Mouse (Mus musculus) midbrain, embryonic 13.5 days (tissue): Measurements from ENCODE around the gene Gm26602. TPM values are rescaled to one million over a fixed set of nuclear protein-coding genes. Genes with fewer than 3 reads are reported as not detected.
A peak's percentile ranks its signal among the peaks of the same experiment; 100 is the strongest.

Experiments used
- ATAC-seq: fragments of 200-750 bp; cut with Nextera tagmentation; 2 replicates; pipeline ENCODE4 v1.8.0; 2017; ENCODE audit warnings: mild to moderate bottlenecking, moderate TSS enrichment, moderate library complexity
- H3K27ac ChIP-seq: fragments of 300-500 bp; sonication (generic); 2 replicates; pipeline ENCODE4 v1.5.1; 2015; ENCODE audit warnings: inconsistent platforms, mild to moderate bottlenecking, moderate library complexity
- H3K27me3 ChIP-seq: fragments of 300-500 bp; sonication (generic); 2 replicates; pipeline ENCODE4 v1.6.1; 2015; ENCODE audit warnings: mild to moderate bottlenecking, inconsistent platforms
- H3K36me3 ChIP-seq: fragments of 300-500 bp; sonication (generic); 2 replicates; pipeline ENCODE4 v1.6.1; 2015; ENCODE audit warnings: mild to moderate bottlenecking, inconsistent platforms
- H3K4me1 ChIP-seq: fragments of 300-500 bp; sonication (generic); replicated peaks from 2 replicates; pipeline ENCODE4 v1.6.1; 2015; ENCODE audit warnings: inconsistent platforms
- H3K4me2 ChIP-seq: fragments of 300-500 bp; sonication (generic); replicated peaks from 2 replicates; pipeline ENCODE4 v1.6.1; 2015; ENCODE audit warnings: moderate library complexity, mild to moderate bottlenecking, inconsistent platforms
- H3K4me3 ChIP-seq: fragments of 300-500 bp; sonication (generic); replicated peaks from 2 replicates; pipeline ENCODE4 v1.5.1; 2015; ENCODE audit warnings: mild to moderate bottlenecking, inconsistent platforms
- H3K9ac ChIP-seq: fragments of 300-500 bp; sonication (generic); replicated peaks from 2 replicates; pipeline ENCODE4 v1.6.1; 2015; ENCODE audit warnings: mild to moderate bottlenecking, inconsistent platforms
- H3K9me3 ChIP-seq: fragments of 300-500 bp; sonication (generic); 2 replicates; pipeline ENCODE4 v1.6.1; 2016; ENCODE audit warnings: mild to moderate bottlenecking, inconsistent platforms
- WGBS: fragments of 180-500 bp; shearing (Covaris S2); methylation state at CpG from one replicate; pipeline ENCODE4 v1.1.7; 2015; 5-methylcytosine and 5-hydroxymethylcytosine counted together
- polyA plus RNA-seq: library from polyadenylated mRNA; unstranded; fragments of >200 nt; fragmentation: Nextera tagmentation; extraction: Ambion mirVana; gene quantifications from 2 replicates; pipeline ENCODE4 v1.2.1, GENCODE M21; 2015

Gene Gm26602
- polyA plus RNA-seq, 1 experiment from 2014 or later, result 34.1 TPM

DNA sequence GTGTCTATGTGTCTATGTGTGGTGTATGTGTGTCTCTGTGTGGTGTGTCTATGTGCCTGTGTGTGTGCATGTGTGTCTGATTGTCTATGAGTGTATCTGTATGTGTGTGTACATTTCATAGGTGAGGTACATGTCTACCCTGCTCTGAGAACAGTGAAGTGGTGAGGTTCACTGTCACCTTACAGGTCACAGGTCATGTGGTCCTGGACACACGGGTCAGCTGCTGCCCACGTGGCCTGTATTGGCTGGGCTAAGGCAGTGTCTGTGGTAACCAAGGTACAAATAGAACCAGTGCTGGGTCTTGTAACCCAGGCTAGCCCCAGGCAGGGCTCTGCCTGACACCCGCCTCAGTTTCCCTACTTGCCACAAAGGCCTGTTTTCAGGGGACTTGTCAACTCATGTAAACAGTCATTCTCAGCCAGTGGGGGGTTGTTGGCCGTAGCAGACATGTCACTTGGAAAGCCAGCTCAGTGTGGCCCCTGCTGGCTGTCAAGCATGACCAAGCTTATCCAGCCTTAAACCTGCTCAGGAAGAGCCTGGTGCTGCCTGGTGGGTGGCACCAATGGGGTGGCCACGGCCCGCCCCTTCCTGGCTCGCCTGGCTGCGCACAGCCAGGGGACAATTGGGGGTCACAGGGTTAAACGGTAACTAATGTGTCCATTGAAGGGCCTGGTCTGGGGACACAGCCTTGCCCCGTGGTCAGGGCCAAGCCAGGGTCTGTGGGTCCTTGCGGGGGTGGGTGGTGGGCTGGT lies 27.3 kb downstream of the Gm26602 start:
- Histone ChIP-seq H3K9ac (0 out of 2 replicates have a peak overlapping the region, but pooled peaks have one; percentile 0), H3K9me3 (no peaks in the 10 kb centered on the region), H3K4me1 (peaks cover 33% of the 10 kb centered on the region), H3K36me3 (peaks cover 51% of the 10 kb centered on the region), H3K4me2 (no peak overlapping the region), H3K27me3 (no peaks in the 10 kb centered on the region), H3K27ac (no peak overlapping the region), H3K4me3 (no peak overlapping the region)
- WGBS, result 45% methylated on average over 11 of the region's 11 CpGs
- ATAC-seq, result no peak

DNA sequence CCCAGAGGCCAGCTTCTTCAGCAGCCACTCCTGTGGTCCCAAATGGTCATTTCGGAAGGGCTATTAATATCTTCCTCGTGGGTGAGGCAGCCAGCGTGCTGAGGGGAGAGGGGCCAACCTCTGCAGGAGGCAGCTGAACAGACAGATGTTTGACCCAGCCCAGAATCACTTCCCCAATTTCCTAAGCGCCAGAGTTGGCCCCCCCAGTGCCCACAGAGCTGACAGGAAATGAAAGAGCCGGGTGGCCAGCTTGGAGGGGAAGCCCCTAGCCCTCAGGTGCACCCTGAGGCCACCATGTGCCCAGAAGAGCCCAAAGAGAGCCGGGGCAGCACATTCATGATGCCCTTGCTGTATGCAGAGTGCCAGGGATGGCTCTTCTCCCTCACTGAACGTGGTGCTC lies 30.1 kb downstream of the Gm26602 start:
- no peak overlapping the region for H3K9ac ChIP-seq
- ATAC-seq, result no peak
- no peak overlapping the region for H3K4me2 ChIP-seq
- 84% methylated on average over 7 of the region's 7 CpGs for WGBS
- H3K27me3 ChIP-seq, result no peaks in the 10 kb centered on the region
- H3K4me1 ChIP-seq, result peaks cover 27% of the 10 kb centered on the region
- no peaks in the 10 kb centered on the region for H3K9me3 ChIP-seq
- peaks cover 34% of the 10 kb centered on the region; the same call in 1 of the 2 replicates for H3K36me3 ChIP-seq
- no peak overlapping the region for H3K27ac ChIP-seq
- H3K4me3 ChIP-seq, result no peak overlapping the region

DNA sequence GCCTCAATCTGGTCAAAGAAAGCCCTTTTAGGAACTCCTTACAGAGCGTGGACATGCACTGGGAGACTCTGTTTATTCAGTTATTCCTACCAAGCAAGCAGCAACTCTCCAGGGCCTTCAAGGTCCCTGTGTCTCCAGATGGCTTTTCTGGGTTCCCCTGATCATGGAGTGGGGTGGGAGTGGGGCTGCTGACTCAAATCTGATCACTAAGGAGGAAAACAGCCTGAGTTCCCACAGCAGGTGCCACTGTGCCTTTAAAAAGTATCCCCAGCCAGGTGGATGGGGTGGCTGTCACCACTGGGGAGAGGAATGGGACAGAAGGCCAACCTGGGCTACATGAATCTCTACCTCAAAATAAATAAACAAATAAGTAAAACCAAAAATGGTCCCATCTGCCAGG lies 32.3 kb downstream of the Gm26602 start:
- H3K27me3 ChIP-seq, result no peaks in the 10 kb centered on the region
- no peak overlapping the region for H3K4me2 ChIP-seq
- H3K4me3 ChIP-seq, result no peak overlapping the region
- H3K4me1 ChIP-seq, result peaks cover 27% of the 10 kb centered on the region
- no peak overlapping the region for H3K27ac ChIP-seq
- no peak for ATAC-seq
- no peaks in the 10 kb centered on the region for H3K9me3 ChIP-seq
- peaks cover 20% of the 10 kb centered on the region; the same call in 1 of the 2 replicates for H3K36me3 ChIP-seq
- 81% methylated on average over 1 of the region's 1 CpGs for WGBS
- H3K9ac ChIP-seq, result no peak overlapping the region

DNA sequence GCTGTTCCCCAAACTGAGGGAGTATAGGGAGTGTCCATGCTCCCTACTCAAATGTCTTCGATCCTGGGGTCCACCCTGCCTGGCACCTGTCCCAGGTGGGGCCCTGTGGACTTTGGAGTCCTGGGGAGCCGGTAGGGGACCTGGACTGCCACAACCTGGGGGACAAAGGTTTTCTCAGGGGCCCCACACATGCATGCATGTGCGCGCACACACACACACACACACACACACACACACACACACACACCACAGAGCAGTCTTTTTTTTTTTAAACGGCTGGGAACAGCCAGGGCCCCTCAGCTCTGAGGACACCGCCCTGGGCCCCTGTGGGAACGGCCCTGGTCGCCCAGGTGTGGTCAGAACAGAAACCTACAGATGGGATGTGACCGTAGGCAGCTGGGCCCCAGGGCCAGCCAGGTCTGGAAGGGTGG lies 32.8 kb downstream of the Gm26602 start:
- Histone ChIP-seq H3K4me2 (no peak overlapping the region), H3K4me3 (no peak overlapping the region), H3K27me3 (no peaks in the 10 kb centered on the region), H3K36me3 (peaks cover 22% of the 10 kb centered on the region; the same call in 1 of the 2 replicates), H3K4me1 (peaks cover 27% of the 10 kb centered on the region), H3K27ac (no peak overlapping the region), H3K9ac (no peak overlapping the region), H3K9me3 (no peaks in the 10 kb centered on the region)
- 91% methylated on average over 9 of the region's 9 CpGs for WGBS
- ATAC-seq, result no peak

DNA sequence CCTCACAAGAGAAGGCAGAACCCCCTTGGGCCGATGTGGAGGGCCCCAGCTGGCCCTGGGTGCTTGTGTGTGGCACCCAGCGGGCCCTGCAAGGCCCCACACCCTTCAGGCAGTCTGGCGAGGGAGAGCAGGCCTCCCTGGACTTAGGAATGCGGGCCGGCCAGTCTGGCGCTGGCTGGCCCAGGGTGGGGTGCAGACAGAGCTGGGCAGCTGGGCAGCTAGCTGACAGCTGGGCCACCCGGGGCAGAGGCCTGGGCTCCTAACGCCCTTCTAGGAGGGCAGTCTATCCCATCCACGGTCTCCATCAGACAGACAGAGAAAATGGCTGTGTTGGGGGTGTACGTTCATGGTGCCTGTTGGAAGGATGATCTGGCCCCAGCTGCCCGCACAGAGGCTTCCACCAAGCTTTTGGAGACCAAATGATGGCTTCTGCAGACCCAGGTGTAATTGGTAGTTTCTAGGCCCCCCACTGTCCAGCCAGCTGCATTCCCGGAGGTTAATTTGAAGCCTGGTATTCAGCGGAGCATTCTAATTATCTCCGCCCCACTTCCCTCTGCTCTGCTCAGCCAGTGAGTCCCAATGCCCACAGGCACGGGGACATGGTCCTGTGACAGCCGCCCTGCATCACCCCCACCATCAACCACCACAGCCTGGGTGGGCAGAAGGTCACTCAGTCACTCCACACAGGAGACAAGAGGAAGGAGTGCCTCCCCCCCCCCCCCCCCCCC lies 35.0 kb downstream of the Gm26602 start:
- Histone ChIP-seq H3K27ac (peak overlapping the region; percentile 61), H3K9me3 (no peaks in the 10 kb centered on the region), H3K36me3 (peaks cover 38% of the 10 kb centered on the region), H3K27me3 (no peaks in the 10 kb centered on the region), H3K4me2 (no peak overlapping the region), H3K4me1 (peaks cover 27% of the 10 kb centered on the region), H3K9ac (peak overlapping the region; percentile 25; the same call in 1 of the 2 replicates), H3K4me3 (no peak overlapping the region)
- peak; percentile 59 for ATAC-seq
- WGBS, result 17% methylated on average over 16 of the region's 16 CpGs

DNA sequence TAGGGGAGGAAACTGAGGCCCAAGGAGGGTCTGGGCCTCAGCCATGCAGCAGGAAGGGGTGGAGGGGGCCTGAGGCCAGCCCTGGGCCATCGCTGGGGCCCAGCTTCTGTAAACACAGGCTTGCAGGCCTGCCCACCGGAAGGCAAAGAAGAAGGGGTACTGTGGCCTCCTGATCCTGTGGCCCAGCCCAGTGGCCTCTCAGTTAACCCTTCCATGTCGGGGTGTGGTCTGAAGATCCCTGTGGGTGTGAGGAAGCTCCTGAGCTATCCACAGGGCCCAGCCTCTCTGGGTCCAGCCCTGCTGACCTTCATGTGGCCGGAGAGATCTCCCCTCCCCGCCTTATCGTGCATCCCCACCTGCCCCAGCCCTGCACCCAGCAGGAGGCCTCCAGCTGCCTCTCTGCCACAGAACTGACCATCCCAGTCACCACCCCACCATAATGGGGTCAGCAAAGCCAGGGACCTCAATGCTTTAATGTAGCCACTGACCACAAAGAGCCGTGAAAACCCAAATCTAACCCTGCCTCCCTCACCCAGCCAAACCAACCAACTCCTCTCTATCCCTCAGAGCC lies 36.2 kb downstream of the Gm26602 start:
- Histone ChIP-seq H3K9ac (no peak overlapping the region; the same call in 1 of the 2 replicates), H3K36me3 (peaks cover 42% of the 10 kb centered on the region), H3K27ac (no peak overlapping the region), H3K9me3 (no peaks in the 10 kb centered on the region), H3K4me3 (no peak overlapping the region), H3K4me2 (no peak overlapping the region), H3K4me1 (peaks cover 27% of the 10 kb centered on the region), H3K27me3 (no peaks in the 10 kb centered on the region)
- ATAC-seq, result no peak
- 21% methylated on average over 7 of the region's 7 CpGs for WGBS

DNA sequence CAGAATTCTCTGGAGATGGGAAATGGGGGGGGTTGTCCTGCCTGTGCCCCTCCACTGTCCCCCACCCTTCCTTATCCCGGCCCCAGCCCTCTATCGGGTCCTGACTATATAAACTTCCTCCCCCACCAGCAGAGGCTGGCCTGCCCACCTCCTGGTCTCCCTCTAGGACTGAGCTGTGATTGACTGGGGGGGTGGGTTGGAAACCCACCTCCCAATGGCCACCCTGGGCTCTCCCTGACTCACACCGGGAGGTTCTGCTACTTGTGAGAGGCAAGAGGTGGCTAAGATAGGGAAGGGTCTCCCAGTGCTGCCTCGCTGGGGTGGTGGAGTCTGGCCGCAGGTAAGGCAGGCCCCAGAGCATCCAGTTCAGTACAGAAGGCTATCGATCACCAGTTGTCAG lies 36.8 kb downstream of the Gm26602 start:
- Histone ChIP-seq H3K4me1 (peaks cover 27% of the 10 kb centered on the region), H3K27ac (no peak overlapping the region), H3K36me3 (peaks cover 41% of the 10 kb centered on the region), H3K9ac (0 out of 2 replicates have a peak overlapping the region, but pooled peaks have one; percentile 14), H3K9me3 (no peaks in the 10 kb centered on the region), H3K4me2 (no peak overlapping the region), H3K4me3 (no peak overlapping the region), H3K27me3 (no peaks in the 10 kb centered on the region)
- ATAC-seq, result no peak
- WGBS, result 89% methylated on average over 6 of the region's 6 CpGs

DNA sequence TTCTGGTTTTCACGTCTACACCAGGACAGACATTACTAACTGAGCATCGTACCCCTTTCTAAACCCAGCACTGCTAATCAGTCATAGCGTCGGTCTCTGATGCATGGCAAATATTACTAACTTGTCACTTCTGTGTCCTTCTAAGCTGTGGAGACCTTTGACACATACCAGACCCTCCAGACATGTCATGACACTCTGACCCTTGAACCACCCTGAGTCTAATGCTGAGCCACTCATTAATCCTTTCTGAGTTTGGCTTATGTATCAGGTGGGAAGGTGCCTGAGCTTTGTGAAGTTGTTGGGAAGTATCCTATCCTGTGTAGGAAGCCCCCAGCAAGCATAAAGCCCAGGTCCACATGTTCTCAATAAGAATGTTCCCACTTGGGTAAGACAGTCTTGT lies 39.2 kb downstream of the Gm26602 start:
- Histone ChIP-seq H3K9ac (no peak overlapping the region; the same call in 1 of the 2 replicates), H3K9me3 (no peaks in the 10 kb centered on the region), H3K36me3 (peaks cover 53% of the 10 kb centered on the region), H3K4me3 (no peak overlapping the region), H3K4me1 (peaks cover 20% of the 10 kb centered on the region), H3K4me2 (no peak overlapping the region), H3K27me3 (no peaks in the 10 kb centered on the region), H3K27ac (no peak overlapping the region)
- no peak for ATAC-seq
- 95% methylated on average over 4 of the region's 4 CpGs for WGBS

DNA sequence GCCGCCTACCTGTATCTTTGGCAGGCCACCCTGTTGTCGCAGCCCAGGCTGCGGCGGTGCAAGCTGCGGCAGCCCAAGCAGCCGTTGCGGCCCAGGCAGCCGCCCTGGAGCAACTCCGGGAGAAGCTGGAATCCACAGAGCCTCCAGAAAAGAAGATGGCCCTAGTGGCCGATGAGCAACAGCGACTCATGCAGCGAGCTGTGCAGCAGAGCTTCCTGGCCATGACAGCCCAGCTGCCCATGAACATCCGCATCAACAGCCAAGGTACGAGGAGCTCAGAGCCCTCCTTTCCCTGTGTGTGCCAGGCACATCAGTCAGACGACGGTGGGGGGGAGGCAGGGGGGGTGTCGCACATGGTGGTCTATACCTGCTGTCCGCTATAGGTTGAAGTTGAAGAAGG lies 40.0 kb downstream of the Gm26602 start:
- 84% methylated on average over 18 of the region's 18 CpGs for WGBS
- peaks cover 53% of the 10 kb centered on the region for H3K36me3 ChIP-seq
- H3K9ac ChIP-seq, result no peak overlapping the region
- H3K4me2 ChIP-seq, result no peak overlapping the region
- H3K9me3 ChIP-seq, result no peaks in the 10 kb centered on the region
- H3K27me3 ChIP-seq, result no peaks in the 10 kb centered on the region
- H3K4me3 ChIP-seq, result no peak overlapping the region
- H3K27ac ChIP-seq, result no peak overlapping the region
- H3K4me1 ChIP-seq, result peaks cover 14% of the 10 kb centered on the region
- ATAC-seq, result no peak

DNA sequence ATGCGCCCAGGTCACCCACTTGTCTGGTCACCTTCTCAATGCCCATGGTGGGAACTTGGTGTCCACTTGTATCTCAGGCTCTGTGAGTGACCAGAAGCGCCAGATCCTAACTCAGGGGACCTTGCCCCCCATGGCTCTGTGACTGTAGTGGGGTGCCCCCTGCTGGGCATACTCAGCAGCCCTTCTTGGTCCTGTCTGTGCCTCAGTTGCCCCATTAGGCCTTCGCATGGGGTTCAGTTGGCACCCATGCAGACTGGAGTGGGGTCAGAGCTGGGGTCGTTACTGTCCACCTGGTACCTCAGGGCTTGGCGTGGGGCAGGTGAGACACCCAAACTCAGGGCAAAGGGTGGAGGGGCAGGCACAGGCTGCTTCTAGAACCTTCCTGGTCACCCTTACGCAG lies 43.3 kb downstream of the Gm26602 start:
- H3K4me1 ChIP-seq, result peaks cover 3% of the 10 kb centered on the region; the same call in 1 of the 2 replicates
- WGBS, result 88% methylated on average over 6 of the region's 6 CpGs
- H3K27me3 ChIP-seq, result peaks cover 6% of the 10 kb centered on the region; the same call in 1 of the 2 replicates

DNA sequence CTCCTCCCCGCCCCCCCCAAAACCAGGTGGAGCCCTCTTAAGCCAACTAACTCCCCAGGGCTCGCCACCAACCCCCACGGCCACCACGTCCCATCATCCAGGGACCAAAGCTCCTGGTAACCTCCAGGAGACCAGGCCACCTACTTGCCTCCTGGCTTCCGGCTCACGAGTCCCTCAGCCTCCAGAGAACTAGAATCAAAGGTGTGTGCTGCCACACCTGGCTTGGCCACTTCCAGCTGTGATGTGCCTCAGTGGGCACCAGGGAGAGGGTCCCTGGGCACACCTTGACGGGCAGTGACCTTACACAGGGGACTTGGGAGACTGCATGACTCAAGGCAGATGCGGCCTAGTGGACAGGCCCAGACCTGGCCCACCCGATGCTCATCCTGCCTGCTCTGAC lies 45.0 kb downstream of the Gm26602 start:
- peaks cover 28% of the 10 kb centered on the region for H3K36me3 ChIP-seq
- 79% methylated on average over 9 of the region's 9 CpGs for WGBS
- ATAC-seq, result no peak
- no peak overlapping the region for H3K4me3 ChIP-seq
- no peaks in the 10 kb centered on the region for H3K9me3 ChIP-seq
- peaks cover 8% of the 10 kb centered on the region for H3K4me1 ChIP-seq
- H3K9ac ChIP-seq, result peak overlapping the region; percentile 10
- peaks cover 6% of the 10 kb centered on the region; the same call in 1 of the 2 replicates for H3K27me3 ChIP-seq
- no peak overlapping the region for H3K4me2 ChIP-seq
- H3K27ac ChIP-seq, result no peak overlapping the region

More for the DNA sequence above, 43.3 kb downstream of the Gm26602 start:
- Histone ChIP-seq H3K27ac (no peak overlapping the region), H3K9ac (no peak overlapping the region), H3K9me3 (no peaks in the 10 kb centered on the region), H3K36me3 (peaks cover 45% of the 10 kb centered on the region), H3K4me2 (no peak overlapping the region), H3K4me3 (no peak overlapping the region)
- ATAC-seq, result no peak

DNA sequence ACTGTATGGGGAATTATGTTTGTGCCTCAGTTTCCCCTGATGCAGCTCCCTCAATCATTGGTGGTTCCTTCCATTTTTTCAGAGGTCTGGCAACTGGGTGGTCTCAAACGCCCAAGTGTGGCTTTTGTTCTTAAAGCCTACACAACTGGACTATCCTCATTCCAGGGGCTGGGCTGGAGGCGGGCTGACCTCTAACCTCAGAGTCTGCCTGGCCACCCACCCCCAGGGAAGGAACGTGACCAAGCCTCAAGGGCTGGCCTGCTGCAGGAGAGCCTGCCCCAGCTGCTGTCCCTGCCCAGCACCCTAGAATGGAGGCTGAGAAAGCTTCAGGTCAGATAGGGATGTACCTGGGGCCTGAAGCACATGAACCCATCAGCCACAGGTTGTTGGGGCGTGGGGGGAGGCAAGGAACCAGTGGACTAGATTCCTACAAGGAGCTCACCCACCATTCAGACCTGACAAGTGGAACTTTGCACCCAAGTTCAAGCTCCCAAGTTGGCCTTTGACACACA lies 46.0 kb downstream of the Gm26602 start:
- Histone ChIP-seq H3K4me1 (peaks cover 14% of the 10 kb centered on the region), H3K36me3 (peaks cover 22% of the 10 kb centered on the region), H3K27me3 (peaks cover 6% of the 10 kb centered on the region; the same call in 1 of the 2 replicates), H3K9me3 (no peaks in the 10 kb centered on the region), H3K9ac (no peak overlapping the region), H3K4me3 (no peak overlapping the region), H3K27ac (no peak overlapping the region), H3K4me2 (no peak overlapping the region)
- no peak for ATAC-seq
- WGBS, result 19% methylated on average over 4 of the region's 4 CpGs
